Mouse (Mus musculus): Measurements from ENCODE around the gene Max. TPM values are rescaled to one million over a fixed set of nuclear protein-coding genes. Genes with fewer than 3 reads are reported as not detected.

Max gene
- polyA plus RNA-seq, 1 experiment: 151 TPM

- no peak overlapping the region for H3K27ac ChIP-seq (ENCODE audit: control insufficient read depth, insufficient read depth, low read depth, low read length, poor library complexity)
- H3K4me1 ChIP-seq (ENCODE audit: control insufficient read depth, insufficient read depth, low read length): no peaks in the 10 kb centered on the region
- TF ChIP-seq CTCF (IDR thresholded peaks at IDR 0.05; ENCODE audit: control insufficient read depth, insufficient read depth, low read length) (no peak), POLR2A (IDR thresholded peaks at IDR 0.05; ENCODE audit: borderline replicate concordance, control insufficient read depth, low read depth, low read length) (no peak)
- WGBS: 34% methylated on average over 3 of the region's 4 CpGs
- no peak overlapping the region for H3K4me3 ChIP-seq (replicated peaks; ENCODE audit: control insufficient read depth, low read depth, low read length)
Observed at GRCm38 (mm10) chr12:76965876-76966275, 3.9 kb upstream of the Max start.

GRCm38 (mm10) chr12:76965089-76965488 lies 3.1 kb upstream of the Max start:
- H3K27ac ChIP-seq (ENCODE audit: control insufficient read depth, insufficient read depth, low read depth, low read length, poor library complexity): no peak overlapping the region
- H3K4me1 ChIP-seq (ENCODE audit: control insufficient read depth, insufficient read depth, low read length): no peaks in the 10 kb centered on the region; the same call in 1 of the 2 replicates
- TF ChIP-seq CTCF (IDR thresholded peaks at IDR 0.05; ENCODE audit: control insufficient read depth, insufficient read depth, low read length) (no peak), POLR2A (IDR thresholded peaks at IDR 0.05; ENCODE audit: borderline replicate concordance, control insufficient read depth, low read depth, low read length) (no peak)
- H3K4me3 ChIP-seq (replicated peaks; ENCODE audit: control insufficient read depth, low read depth, low read length): no peak overlapping the region
- WGBS: 79% methylated on average over 5 of the region's 5 CpGs

GRCm38 (mm10) chr12:76961052-76961931 lies 709 bp downstream of the Max start:
- H3K4me3 ChIP-seq (replicated peaks; ENCODE audit: control insufficient read depth, low read depth, low read length): peak overlapping the region; percentile 97
- under 1% methylated on average over 44 of the region's 45 CpGs for WGBS
- TF ChIP-seq CTCF (IDR thresholded peaks at IDR 0.05; ENCODE audit: control insufficient read depth, insufficient read depth, low read length) (no peak), POLR2A (IDR thresholded peaks at IDR 0.05; ENCODE audit: borderline replicate concordance, control insufficient read depth, low read depth, low read length) (no peak)
- H3K4me1 ChIP-seq (ENCODE audit: control insufficient read depth, insufficient read depth, low read length): no peaks in the 10 kb centered on the region; the same call in 1 of the 2 replicates
- H3K27ac ChIP-seq (ENCODE audit: control insufficient read depth, insufficient read depth, low read depth, low read length, poor library complexity): peak overlapping the region; percentile 91

GRCm38 (mm10) chr12:76957688-76958087 lies 4.3 kb downstream of the Max start:
- TF ChIP-seq POLR2A (IDR thresholded peaks at IDR 0.05; ENCODE audit: borderline replicate concordance, control insufficient read depth, low read depth, low read length): no peak
- no peak for TF ChIP-seq CTCF (IDR thresholded peaks at IDR 0.05; ENCODE audit: control insufficient read depth, insufficient read depth, low read length)
- Histone ChIP-seq H3K4me3 (replicated peaks; ENCODE audit: control insufficient read depth, low read depth, low read length) (peak overlapping the region; percentile 37), H3K4me1 (ENCODE audit: control insufficient read depth, insufficient read depth, low read length) (peaks cover 2% of the 10 kb centered on the region), H3K27ac (ENCODE audit: control insufficient read depth, insufficient read depth, low read depth, low read length, poor library complexity) (peak overlapping the region; percentile 69)
- WGBS: 2% methylated on average over 5 of the region's 5 CpGs

GRCm38 (mm10) chr12:76954698-76955423 lies 7.1 kb downstream of the Max start:
- Histone ChIP-seq H3K4me1 (ENCODE audit: control insufficient read depth, insufficient read depth, low read length) (peaks cover 4% of the 10 kb centered on the region), H3K27ac (ENCODE audit: control insufficient read depth, insufficient read depth, low read depth, low read length, poor library complexity) (no peak overlapping the region), H3K4me3 (replicated peaks; ENCODE audit: control insufficient read depth, low read depth, low read length) (no peak overlapping the region)
- WGBS: 74% methylated on average over 10 of the region's 10 CpGs
- TF ChIP-seq POLR2A (IDR thresholded peaks at IDR 0.05; ENCODE audit: borderline replicate concordance, control insufficient read depth, low read depth, low read length) (no peak), CTCF (IDR thresholded peaks at IDR 0.05; ENCODE audit: control insufficient read depth, insufficient read depth, low read length) (no peak)

GRCm38 (mm10) chr12:76953750-76954363 lies 8.1 kb downstream of the Max start:
- Histone ChIP-seq H3K27ac (ENCODE audit: control insufficient read depth, insufficient read depth, low read depth, low read length, poor library complexity) (no peak overlapping the region), H3K4me1 (ENCODE audit: control insufficient read depth, insufficient read depth, low read length) (peaks cover 4% of the 10 kb centered on the region)

GRCm38 (mm10) chr12:76950330-76950729 lies 11.7 kb downstream of the Max start:
- Histone ChIP-seq H3K4me3 (replicated peaks; ENCODE audit: control insufficient read depth, low read depth, low read length) (no peak overlapping the region), H3K4me1 (ENCODE audit: control insufficient read depth, insufficient read depth, low read length) (peaks cover 4% of the 10 kb centered on the region), H3K27ac (ENCODE audit: control insufficient read depth, insufficient read depth, low read depth, low read length, poor library complexity) (peak overlapping the region; percentile 34; the same call in 1 of the 2 replicates)
- TF ChIP-seq POLR2A (IDR thresholded peaks at IDR 0.05; ENCODE audit: borderline replicate concordance, control insufficient read depth, low read depth, low read length) (no peak), CTCF (IDR thresholded peaks at IDR 0.05; ENCODE audit: control insufficient read depth, insufficient read depth, low read length) (no peak)
- WGBS: 52% methylated on average over 5 of the region's 5 CpGs

More at GRCm38 (mm10) chr12:76953750-76954363, 8.1 kb downstream of the Max start:
- WGBS: 97% methylated on average over 2 of the region's 2 CpGs
- H3K4me3 ChIP-seq (replicated peaks; ENCODE audit: control insufficient read depth, low read depth, low read length): no peak overlapping the region
- no peak for TF ChIP-seq CTCF (IDR thresholded peaks at IDR 0.05; ENCODE audit: control insufficient read depth, insufficient read depth, low read length)
- no peak for TF ChIP-seq POLR2A (IDR thresholded peaks at IDR 0.05; ENCODE audit: borderline replicate concordance, control insufficient read depth, low read depth, low read length)

GRCm38 (mm10) chr12:76948781-76949180 lies 13.2 kb downstream of the Max start:
- no peak for TF ChIP-seq CTCF (IDR thresholded peaks at IDR 0.05; ENCODE audit: control insufficient read depth, insufficient read depth, low read length)
- no peak for TF ChIP-seq POLR2A (IDR thresholded peaks at IDR 0.05; ENCODE audit: borderline replicate concordance, control insufficient read depth, low read depth, low read length)
- Histone ChIP-seq H3K4me1 (ENCODE audit: control insufficient read depth, insufficient read depth, low read length) (peaks cover 2% of the 10 kb centered on the region), H3K27ac (ENCODE audit: control insufficient read depth, insufficient read depth, low read depth, low read length, poor library complexity) (no peak overlapping the region), H3K4me3 (replicated peaks; ENCODE audit: control insufficient read depth, low read depth, low read length) (no peak overlapping the region)
- 45% methylated on average over 3 of the region's 3 CpGs for WGBS
